Mouse (Mus musculus): ENCODE results near the gene Acaca.
A peak's percentile ranks its signal among the peaks of the same experiment; 100 is the strongest.

Acaca gene

DNA sequence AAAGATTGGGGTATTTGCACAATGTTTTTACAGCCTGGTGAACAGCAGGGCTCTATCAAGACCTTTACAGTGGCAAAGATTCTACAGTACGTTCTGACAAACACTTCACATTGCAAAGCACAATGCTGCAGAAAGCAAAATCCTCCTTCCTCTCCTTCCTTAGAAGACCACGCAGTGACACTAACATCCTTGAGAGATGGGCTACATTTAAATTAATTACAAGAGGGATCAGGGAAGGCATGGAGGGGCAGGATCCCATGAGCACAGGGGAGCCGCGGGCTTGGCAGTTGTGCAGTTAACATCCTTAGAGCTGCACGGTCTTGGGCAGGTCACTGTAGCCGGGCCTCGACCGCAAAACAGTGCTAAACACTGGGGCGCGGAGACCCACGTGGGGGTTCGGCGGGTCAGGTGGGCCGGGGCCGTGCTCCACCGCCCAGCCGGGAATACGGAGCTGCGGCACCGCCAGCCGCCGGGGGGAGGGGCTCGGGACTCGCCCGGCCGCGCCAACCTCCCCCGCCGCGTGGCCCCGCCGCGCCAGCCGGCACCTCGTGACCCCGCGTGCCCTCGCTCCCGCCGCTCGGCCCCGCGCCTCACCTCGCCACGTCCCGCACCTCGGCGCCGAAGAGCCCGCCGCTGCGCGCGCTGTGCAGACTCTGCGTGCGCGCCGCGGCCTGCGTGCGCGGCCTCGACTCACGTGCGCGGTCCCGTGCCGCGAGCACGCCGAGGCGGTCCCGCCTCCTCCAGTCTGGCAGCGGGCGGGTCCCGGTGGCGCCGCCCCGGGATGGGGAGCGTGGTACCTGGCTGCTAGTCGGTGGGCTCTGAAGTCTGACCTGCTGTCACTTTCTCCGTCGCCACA lies at the start of gene Acaca, which contains the start of gene Tada2a:
TSS of gene Acaca (plus strand) at position 730 of the 856 bp plus-strand sequence.
TSS of gene Tada2a (minus strand) at position 658 of the 856 bp plus-strand sequence.
- DNase-seq = peak; percentile 75

DNA sequence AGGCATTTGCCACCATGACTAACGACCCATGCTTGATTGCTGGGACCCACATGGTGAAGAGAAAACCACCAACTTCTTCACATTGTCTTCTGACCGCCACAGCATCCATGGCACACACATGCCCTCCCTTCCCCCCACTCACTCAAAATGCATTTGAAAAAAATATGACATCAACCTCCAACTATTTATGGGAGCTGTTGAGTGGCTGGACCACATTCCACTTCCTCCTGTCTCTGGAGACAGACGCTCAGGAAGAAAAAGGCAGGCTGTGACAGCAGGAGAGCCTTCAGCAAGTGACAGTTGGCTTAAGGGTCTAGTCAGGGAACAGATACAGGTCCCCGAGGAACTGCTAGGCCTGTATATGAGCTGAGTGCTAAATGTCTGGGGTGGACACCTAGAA lies 49.6 kb upstream of the Acaca start:
- DNase-seq = no peak

DNA sequence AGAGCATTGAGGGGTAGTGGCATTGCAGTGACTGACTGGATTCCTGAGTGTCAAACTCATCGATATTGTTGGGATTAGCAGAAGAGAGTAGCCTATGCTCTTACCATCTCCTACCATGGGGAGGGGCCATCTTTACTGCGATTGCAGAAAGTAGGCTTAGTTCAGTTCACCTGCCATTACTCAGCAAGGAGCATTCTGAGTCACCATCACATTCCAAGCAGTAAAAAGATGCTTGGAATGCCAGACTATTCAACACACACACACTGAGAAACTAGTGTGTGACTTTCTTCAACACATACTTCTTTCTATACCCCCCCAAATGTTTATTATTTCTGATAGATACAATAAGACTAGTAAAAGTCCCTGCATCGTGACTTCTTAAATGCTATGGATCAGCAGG lies 49.1 kb upstream of the Acaca start:
- DNase-seq = no peak

DNA sequence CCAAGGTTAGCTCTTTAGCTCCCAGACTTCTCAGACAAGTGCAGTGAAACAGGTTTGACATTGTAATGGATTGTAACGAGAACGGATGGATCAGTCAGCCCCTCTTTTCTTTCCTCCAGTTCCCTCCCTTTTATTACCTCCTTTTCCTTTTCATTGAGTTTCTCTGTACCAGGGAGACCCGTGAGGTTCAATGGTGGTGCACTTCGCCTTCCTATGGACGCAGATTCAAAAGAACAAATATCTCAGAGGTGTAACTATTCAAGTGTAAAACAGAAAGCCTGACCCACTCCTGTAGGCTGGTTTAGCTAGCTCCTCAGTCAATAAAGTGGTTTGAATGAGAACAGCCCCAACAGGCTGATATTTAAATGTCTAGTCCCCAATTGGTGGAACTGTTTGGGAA lies 47.6 kb upstream of the Acaca start:
- DNase-seq = no peak

DNA sequence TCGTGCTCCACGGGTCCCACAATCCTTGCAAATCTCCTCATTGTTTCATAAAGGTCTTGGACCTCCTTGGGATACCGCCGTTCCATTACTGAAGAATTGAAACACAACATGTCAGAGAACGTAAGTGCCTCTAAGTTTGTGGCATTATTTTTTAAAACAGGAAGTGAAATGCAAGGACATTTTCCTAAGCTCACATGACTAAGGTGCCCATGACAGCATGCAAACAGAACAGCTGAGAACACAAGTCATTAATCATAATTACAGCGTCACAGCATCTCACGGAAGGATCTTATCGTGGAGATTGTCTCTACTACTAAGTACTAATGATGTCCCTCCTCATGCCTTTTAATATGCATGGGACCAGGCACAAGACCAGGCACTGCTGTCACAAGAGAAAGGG lies 38.9 kb upstream of the Acaca start:
- DNase-seq = no peak

DNA sequence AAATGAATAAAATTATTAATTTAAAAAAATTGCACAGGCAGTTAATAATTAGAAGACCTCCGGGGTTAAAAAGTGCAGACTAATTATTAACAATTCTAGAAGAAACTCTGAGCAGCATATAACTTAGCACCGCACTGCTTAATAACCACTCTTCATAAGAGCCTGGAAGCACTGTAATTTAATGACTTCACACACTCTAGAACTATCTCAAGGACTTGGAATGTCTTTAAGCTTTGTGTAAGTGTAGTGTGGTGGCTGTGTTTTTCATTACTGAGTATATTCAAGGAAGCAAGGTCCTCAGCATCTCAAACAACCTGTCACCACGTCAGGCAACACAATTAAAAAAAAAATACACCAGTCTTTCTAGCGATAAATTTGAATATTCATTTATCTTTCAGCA lies 34.4 kb upstream of the Acaca start:
- no peak for DNase-seq

DNA sequence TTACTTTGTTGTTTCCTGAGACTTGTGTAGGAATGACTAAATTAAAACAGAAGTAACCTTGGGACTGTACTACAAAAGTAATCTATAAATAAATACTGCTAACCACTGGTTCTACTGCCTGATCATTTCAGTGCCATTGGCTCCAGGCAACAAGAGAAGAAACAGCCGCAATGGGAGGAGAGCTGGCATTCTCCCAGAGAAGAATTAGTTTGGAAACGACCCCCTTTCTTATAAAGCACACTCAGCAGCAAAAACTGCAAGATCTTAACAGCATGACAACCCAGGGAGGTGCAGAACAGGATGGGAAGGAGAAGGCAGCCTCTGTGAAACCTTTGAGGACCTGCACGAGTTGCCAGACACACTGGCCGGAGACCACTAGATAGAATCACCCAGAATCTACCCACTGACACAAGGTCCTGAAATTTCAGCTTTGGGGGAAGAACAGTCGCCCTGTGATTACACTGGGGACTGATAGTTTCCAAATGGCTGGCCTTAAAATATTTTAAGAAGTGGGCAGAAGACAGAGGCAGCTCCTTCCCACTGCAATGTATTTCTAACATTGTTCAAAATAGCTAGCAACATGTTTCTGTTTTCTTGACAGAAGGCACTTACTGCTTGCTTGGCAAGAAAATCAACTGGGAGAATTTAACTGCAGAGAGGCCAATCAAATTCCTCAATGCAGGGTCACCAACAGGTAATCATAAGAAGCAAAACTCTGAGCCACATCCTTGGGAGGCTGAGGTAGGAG lies 32.0 kb upstream of the Acaca start:
- peak; percentile 39 for DNase-seq

- DNase-seq = no peak
Measured at GRCm38 (mm10) chr11:84101182-84101581, 28.3 kb upstream of the Acaca start.

DNA sequence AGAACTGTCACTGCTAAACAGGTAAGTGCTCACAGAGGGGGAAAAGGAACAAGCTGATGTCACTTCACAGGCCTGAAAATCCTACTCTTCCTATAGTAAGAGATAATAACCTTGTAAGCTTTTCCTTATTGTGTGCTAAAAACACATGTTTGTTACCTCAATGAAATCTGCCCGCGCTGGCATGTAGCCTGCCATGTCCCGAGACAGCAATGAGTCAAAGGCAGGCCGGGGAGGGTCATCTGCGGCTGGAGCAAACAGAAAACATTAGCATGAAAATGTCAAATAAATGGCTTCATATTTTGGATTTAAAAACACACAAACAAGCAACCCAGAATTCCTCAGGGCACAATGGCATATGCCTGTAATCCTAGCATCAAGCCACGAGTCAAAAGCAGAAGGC lies 25.4 kb upstream of the Acaca start:
- DNase-seq = no peak

- no peak for DNase-seq
Measured at GRCm38 (mm10) chr11:84107137-84107536, 22.3 kb upstream of the Acaca start.

- DNase-seq = no peak
Measured at GRCm38 (mm10) chr11:84113623-84114022, 15.8 kb upstream of the Acaca start.

GRCm38 (mm10) chr11:84115646-84116045 lies 13.8 kb upstream of the Acaca start:
- no peak for DNase-seq

GRCm38 (mm10) chr11:84116221-84116620 lies 13.3 kb upstream of the Acaca start:
- DNase-seq = no peak

- DNase-seq = no peak
Measured at GRCm38 (mm10) chr11:84117431-84117830, 12.0 kb upstream of the Acaca start.

- no peak for DNase-seq
Measured at GRCm38 (mm10) chr11:84121051-84121956, 8.2 kb upstream of the Acaca start.

GRCm38 (mm10) chr11:84127977-84128376 lies 1.5 kb upstream of the Acaca start:
- DNase-seq = no peak

GRCm38 (mm10) chr11:84129799-84130185 lies 320 bp downstream of the Acaca start:
- no peak for DNase-seq

DNA sequence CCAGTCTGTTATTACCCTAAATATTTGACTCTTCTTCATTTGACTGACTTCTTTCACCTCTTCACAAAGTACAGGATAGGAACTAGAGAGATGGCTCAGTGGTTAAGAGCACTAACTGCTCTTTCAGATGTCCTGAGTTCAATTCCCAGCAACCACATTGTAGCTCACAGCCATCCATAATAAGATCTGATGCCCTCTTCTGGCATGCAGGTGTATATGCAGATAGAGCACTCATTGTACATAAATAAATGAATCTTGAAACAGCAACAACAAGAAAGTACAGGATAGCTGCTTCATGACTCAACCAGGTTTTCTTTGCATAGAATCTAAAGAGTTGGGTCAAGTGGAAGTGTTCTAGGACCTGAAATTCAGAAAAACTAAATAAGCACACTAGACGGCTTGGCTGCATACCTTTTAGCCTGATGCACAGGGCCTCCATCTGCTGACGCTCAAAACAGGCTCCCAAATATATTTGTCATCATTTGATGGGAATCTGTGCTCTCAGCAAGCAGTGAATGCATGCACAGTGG lies 4.9 kb downstream of the Acaca start:
- DNase-seq = no peak

DNA sequence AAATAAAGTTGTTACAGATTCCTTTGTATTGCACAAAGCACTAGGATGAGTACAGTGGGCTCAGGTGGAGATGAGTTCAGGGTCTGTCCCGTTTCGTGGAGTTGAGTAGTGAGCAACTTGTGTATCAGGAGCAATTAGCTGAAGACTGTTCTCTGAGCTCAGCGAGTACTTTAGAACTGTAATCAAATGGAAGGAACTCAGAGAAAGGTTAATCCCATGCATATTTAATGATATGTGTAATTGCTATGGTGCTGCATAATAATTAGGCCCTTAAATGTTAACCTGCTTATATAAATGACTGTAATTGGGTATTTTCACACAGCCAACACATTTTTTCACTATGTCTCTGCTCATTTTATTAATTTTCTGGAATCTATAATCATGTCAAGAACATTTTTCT lies 7.0 kb downstream of the Acaca start:
- no peak for DNase-seq

GRCm38 (mm10) chr11:84141752-84142151 lies 12.3 kb downstream of the Acaca start:
- peak; percentile 28 for DNase-seq

DNA sequence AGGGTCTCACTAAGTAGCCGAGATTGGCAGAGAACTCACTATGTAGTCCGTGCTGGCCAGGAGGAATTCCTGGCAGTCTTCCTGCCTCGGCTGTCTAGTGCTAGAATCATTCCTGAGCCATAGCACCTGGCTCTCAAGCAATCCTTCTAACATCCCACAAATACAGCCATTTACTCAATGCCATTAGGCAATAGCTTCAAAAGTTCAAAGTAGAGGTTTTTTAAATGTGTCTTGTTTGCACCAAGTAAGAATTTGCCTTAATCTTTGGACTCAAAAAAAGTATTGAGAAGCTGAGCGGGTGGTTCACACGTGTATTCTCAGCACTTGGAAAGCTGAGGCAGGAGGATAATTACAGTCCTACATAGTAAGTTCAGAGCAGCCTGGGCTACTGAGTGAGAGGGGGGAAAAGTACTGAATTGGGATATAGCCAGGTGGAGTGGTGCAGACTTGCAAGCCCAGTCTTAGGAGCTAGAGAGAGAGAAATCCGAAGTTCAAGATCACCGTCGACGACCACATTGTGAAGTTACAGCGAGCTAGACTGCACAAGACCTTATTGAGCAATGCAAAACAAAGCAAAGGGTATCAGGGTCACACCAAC lies 15.8 kb downstream of the Acaca start:
- no peak for DNase-seq

DNA sequence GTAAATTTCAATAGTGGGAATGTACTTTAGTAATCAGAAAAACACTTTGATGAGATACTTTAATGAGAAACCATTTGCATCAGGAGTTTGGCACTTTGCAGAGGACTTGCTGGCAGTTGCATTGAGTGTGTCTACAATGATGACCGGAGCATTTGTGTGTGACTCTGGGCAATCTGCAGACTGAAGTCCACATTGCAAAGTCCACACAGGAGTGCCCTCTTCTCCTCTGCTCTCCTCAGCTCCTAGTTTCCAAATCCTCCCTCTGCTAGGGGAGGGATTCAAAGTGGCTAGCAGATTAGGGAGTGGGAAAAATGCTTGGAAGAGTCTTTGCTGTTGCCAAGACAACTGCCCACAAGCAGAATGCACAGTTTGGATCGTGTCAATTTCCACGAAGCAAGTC lies 16.6 kb downstream of the Acaca start:
- DNase-seq = no peak

All from layer of hippocampus, adult 9-11 months (tissue).